Mouse (Mus musculus) liver, embryonic 14.5 days (tissue): ENCODE data around the gene Npat.

Source experiments
- CTCF ChIP-seq: IDR thresholded peaks from 2 replicates; pipeline ENCODE4 v1.5.1; 2016; ENCODE audit warnings: antibody characterized with exemption, low read depth, control low read depth
- EP300 ChIP-seq: IDR thresholded peaks from 2 replicates; pipeline ENCODE4 v1.6.1; 2016; ENCODE audit warnings: antibody characterized with exemption, low read depth

DNA sequence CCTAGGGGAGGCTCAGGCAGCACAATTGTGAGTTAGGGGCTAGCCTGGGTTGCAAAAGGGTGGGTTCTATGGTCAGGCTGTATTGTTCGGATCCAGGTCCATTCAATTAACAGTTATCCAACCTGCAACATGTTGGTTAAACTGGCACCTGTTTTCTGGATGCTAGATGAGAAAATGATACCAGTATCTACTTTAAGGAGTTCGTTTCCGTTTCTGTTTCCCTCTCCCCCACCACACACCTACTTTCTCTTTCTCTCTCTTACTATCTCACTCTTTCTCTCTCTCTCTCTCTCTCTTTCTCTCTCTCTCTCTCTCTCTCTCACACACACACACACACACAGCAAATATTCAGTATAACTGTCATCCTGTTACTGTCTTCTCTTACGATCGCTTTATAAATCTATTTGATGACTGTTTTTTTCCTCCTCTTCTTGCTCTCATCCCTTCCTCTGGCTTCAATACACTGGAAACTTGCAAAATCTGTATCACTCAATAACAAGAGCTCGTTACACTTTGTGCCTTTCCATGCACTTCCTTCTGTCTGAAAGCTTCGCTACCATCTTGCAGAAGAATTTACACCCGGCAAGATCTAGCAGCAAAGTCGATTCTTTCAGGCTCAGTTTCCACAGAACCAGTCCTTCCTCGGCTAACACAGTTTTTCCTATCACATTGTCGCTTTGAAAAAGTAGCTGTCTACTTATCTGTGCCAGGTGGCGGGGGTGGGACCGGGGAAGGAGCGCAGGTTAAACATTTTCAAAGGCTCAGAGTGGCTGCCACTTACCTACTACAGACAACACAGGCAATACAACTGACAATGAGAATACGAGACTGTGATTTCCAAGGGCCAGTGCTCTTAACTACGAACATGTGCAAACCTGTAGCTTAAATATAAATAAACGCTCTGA is 1.2 kb upstream of the Npat start:
- TF ChIP-seq CTCF (no peak), EP300 (no peak)
